Mouse (Mus musculus) thymus, adult 2 months (tissue): ENCODE measurements at regions not wholly inside any gene's neighbourhood (a gene's known extent, or its start where the extent isn't known, plus 50 kb on each side); places are given as distances from the start of the nearest gene placed in this dataset.

Experiments
- CTCF ChIP-seq: fragments of 200-500 bp; IDR thresholded peaks from 2 replicates; pipeline ENCODE4 v1.5.1; 2012; ENCODE audit warnings: mild to moderate bottlenecking, control low read depth, low read length, moderate library complexity, borderline replicate concordance; ENCODE audit not compliant: control insufficient read depth, poor library complexity, insufficient read depth; ENCODE audit errors: extremely low read depth
- POLR2A ChIP-seq: fragments of 200-500 bp; IDR thresholded peaks from 2 replicates; pipeline ENCODE4 v1.6.1; 2012; ENCODE audit warnings: mild to moderate bottlenecking, low read length, control low read depth, moderate library complexity; ENCODE audit not compliant: control insufficient read depth, poor library complexity, insufficient read depth; ENCODE audit errors: extremely low read depth

GRCm38 (mm10) chr2:26737725-26738124 is 66.6 kb upstream of the Lcn4 start:
- TF ChIP-seq CTCF, result no peak
- TF ChIP-seq POLR2A, result no peak
